Mouse (Mus musculus): ENCODE data around the gene Slc35b2.

The Slc35b2 gene

DNA sequence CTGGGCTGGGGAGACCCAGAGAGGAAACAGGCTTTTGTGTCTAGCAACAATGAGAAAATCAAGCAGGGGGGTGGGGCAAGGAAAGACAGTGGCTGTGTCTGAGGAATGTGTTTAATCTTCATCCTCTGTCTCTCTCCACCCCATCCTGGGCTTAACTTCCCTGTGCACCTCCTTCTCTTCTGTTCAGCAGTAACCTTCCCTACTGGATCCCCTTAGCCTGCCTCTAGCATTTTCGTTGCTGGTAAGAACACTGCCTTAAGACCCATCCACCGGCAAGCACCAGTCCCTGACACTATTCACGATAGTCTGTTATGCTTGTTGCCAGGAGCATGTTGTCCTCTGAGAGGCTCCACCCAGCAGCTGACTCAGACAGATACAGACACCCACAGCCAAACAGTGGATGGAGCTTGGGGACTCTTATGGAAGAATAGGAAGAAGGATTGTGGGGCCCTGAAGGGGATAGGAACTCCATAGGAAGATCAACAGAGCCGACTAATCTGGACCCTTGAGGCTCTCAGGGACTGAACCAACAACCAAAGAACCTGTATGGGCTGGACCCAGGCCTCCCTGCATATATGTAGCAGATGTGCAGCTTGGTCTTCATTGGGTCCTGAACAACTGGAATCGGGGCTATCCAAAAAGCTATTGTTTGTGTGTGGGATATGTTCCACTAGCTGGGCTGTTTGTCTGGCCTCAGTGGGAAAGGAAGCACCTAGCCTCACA is 46.6 kb downstream of the Slc35b2 start:
- no peaks in the 10 kb centered on the region for H3K9me3 ChIP-seq (ENCODE audit: low read length)
- peaks cover 91% of the 10 kb centered on the region for H3K4me1 ChIP-seq (replicated peaks; ENCODE audit: low read depth, low read length)
- peak overlapping the region; percentile 46 for H3K4me3 ChIP-seq (replicated peaks; ENCODE audit: low read length)
- TF ChIP-seq NANOG (IDR thresholded peaks at IDR 0.05; ENCODE audit: borderline replicate concordance, low read length): no peak
- no peak for TF ChIP-seq POU5F1 (IDR thresholded peaks at IDR 0.05; ENCODE audit: borderline replicate concordance, low read length)
- no peaks in the 10 kb centered on the region for H3K27me3 ChIP-seq (ENCODE audit: insufficient read depth, low read length)
- H3K36me3 ChIP-seq (ENCODE audit: insufficient read depth, low read length): no peaks in the 10 kb centered on the region

DNA sequence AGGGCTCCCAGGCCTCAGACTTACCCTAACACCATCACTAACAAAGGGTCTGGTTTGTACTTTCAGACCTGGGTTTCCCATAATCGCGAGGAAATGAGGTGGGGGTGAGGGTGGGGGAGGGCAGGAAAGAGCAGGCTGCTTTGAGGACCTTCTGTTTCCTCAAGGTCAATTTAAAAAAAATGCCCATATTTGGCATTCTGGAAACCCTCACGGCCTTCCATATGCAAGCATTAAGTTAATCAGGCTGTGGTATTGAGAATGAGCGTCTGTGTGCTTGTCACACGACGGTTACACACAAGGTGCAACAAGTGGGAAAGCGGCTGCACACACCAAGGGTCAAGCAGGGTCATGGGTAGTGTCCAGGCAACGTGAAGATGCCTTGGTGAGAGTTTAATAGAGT is 48.3 kb downstream of the Slc35b2 start:
- TF ChIP-seq NANOG (IDR thresholded peaks at IDR 0.05; ENCODE audit: borderline replicate concordance, low read length) (no peak), POU5F1 (IDR thresholded peaks at IDR 0.05; ENCODE audit: borderline replicate concordance, low read length) (no peak), CTCF (conservative IDR thresholded peaks at IDR 0.05; ENCODE audit: low read length) (no peak)
- H3K4me3 ChIP-seq (replicated peaks; ENCODE audit: low read length): no peak overlapping the region; the same call in 1 of the 2 replicates
- no peaks in the 10 kb centered on the region for H3K27me3 ChIP-seq (ENCODE audit: insufficient read depth, low read length)
- H3K36me3 ChIP-seq (ENCODE audit: insufficient read depth, low read length): no peaks in the 10 kb centered on the region
- no peaks in the 10 kb centered on the region for H3K9me3 ChIP-seq (ENCODE audit: low read length)
- peaks cover 92% of the 10 kb centered on the region for H3K4me1 ChIP-seq (replicated peaks; ENCODE audit: low read depth, low read length)

DNA sequence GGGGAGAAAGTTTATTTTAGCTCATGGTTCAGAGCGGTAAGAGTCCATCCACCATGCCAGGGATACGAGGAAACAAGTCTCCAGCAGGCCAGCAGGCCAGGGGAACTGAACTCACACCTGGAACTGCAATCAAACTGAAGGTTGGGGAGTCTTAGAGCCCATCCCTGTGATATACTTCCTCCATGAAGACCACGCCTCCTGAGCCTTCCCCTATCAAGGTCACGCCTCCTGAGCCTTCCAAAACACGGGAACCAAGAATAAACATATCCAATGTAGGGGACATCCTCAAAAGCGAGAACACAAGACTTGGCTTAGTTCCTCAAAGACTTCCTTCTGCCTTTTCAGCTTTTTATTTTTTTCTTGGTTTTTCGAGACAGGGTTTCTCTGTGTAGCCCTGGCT is 49.2 kb downstream of the Slc35b2 start:
- peaks cover 95% of the 10 kb centered on the region for H3K4me1 ChIP-seq (replicated peaks; ENCODE audit: low read depth, low read length)
- no peak for TF ChIP-seq CTCF (conservative IDR thresholded peaks at IDR 0.05; ENCODE audit: low read length)
- no peak for TF ChIP-seq POU5F1 (IDR thresholded peaks at IDR 0.05; ENCODE audit: borderline replicate concordance, low read length)
- no peak for TF ChIP-seq NANOG (IDR thresholded peaks at IDR 0.05; ENCODE audit: borderline replicate concordance, low read length)

DNA sequence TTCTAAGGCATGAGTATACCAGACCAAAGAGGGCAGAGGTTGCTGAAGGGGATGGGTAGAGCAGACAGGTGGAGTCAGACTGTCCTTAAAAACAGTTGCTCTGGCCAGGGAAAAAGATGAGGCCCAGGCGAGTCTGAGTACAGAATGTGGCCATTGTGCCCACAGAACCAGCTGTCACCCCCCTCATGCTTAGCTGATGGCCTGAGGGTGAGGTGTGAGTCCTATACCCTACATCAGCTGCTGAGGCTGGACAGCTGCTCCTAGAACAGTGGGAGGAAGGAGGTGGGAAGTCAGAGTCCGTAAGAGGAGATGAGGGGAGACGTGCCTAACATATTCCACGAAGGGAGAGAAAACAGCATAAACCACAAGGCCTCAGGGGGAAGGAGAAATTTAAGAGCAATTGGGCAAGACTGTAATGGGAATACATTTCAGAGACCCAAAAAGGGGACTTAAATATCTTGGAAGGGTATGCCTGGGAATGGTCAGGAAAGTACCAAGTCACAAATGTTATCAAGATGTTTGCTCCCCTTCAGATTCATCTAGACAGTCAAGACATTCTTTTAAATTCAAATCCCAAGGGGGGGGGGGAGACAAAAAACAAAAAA is 52.5 kb downstream of the Slc35b2 start:
- no peak for TF ChIP-seq NANOG (IDR thresholded peaks at IDR 0.05; ENCODE audit: borderline replicate concordance, low read length)
- no peak for TF ChIP-seq CTCF (conservative IDR thresholded peaks at IDR 0.05; ENCODE audit: low read length)
- Histone ChIP-seq H3K4me1 (replicated peaks; ENCODE audit: low read depth, low read length) (peaks cover 95% of the 10 kb centered on the region), H3K36me3 (ENCODE audit: insufficient read depth, low read length) (no peaks in the 10 kb centered on the region), H3K27me3 (ENCODE audit: insufficient read depth, low read length) (no peaks in the 10 kb centered on the region), H3K4me3 (replicated peaks; ENCODE audit: low read length) (peak overlapping the region; percentile 30; the same call in 1 of the 2 replicates), H3K9me3 (ENCODE audit: low read length) (no peaks in the 10 kb centered on the region)

More for the DNA sequence above, 49.2 kb downstream of the Slc35b2 start:
- H3K9me3 ChIP-seq (ENCODE audit: low read length): no peaks in the 10 kb centered on the region
- no peaks in the 10 kb centered on the region for H3K36me3 ChIP-seq (ENCODE audit: insufficient read depth, low read length)
- 0 out of 2 replicates have a peak overlapping the region, but pooled peaks have one; percentile 0 for H3K4me3 ChIP-seq (replicated peaks; ENCODE audit: low read length)
- no peaks in the 10 kb centered on the region for H3K27me3 ChIP-seq (ENCODE audit: insufficient read depth, low read length)

DNA sequence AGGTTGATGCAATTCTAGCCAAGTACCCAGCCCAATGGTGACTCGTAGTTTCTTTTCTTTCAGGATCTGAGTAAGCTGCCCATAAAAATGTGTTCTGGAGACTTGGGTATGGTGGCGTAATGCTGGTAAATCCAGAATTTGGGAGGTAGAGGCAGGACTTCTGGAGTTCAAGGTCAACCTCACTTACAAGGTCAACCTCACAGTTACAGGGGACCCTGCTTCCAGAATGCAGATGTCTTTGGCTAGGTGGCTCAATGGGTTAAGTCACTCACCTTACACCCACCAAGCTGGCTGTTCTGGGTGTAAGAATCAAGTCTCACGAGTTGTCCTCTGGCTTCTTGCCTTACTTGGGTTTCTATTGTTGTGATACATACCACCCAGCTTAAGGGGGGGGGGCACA is 53.0 kb downstream of the Slc35b2 start:
- peak overlapping the region; percentile 33 for H3K4me3 ChIP-seq (replicated peaks; ENCODE audit: low read length)
- no peaks in the 10 kb centered on the region for H3K27me3 ChIP-seq (ENCODE audit: insufficient read depth, low read length)
- peaks cover 95% of the 10 kb centered on the region for H3K4me1 ChIP-seq (replicated peaks; ENCODE audit: low read depth, low read length)
- H3K36me3 ChIP-seq (ENCODE audit: insufficient read depth, low read length): no peaks in the 10 kb centered on the region
- TF ChIP-seq POU5F1 (IDR thresholded peaks at IDR 0.05; ENCODE audit: borderline replicate concordance, low read length) (no peak), NANOG (IDR thresholded peaks at IDR 0.05; ENCODE audit: borderline replicate concordance, low read length) (no peak), CTCF (conservative IDR thresholded peaks at IDR 0.05; ENCODE audit: low read length) (no peak)
- H3K9me3 ChIP-seq (ENCODE audit: low read length): no peaks in the 10 kb centered on the region

Data from E14TG2a.4 (cell line).